Mouse (Mus musculus) urinary bladder, postnatal 14 days (tissue): ENCODE measurements around the gene Igf2r.

Experiments
- DNase-seq: peaks from one replicate; pipeline ENCODE4 v3.0.0; 2021; ENCODE audit warnings: low spot score

Igf2r gene

GRCm38 (mm10) chr17:12750591-12751170, 18.8 kb downstream of the Igf2r start:
- no peak for DNase-seq

GRCm38 (mm10) chr17:12749421-12750367, 19.8 kb downstream of the Igf2r start:
- peak; percentile 41 for DNase-seq

GRCm38 (mm10) chr17:12745761-12746160, 23.7 kb downstream of the Igf2r start:
- no peak for DNase-seq

GRCm38 (mm10) chr17:12744071-12744470, 25.4 kb downstream of the Igf2r start:
- no peak for DNase-seq

- DNase-seq: no peak
Measured at GRCm38 (mm10) chr17:12742151-12742908, 27.1 kb downstream of the Igf2r start.

GRCm38 (mm10) chr17:12741218-12741968, 28.1 kb downstream of the Igf2r start:
- peak; percentile 70 for DNase-seq

- peak; percentile 48 for DNase-seq
Measured at GRCm38 (mm10) chr17:12740317-12740716, 29.1 kb downstream of the Igf2r start.

GRCm38 (mm10) chr17:12739516-12739915, 29.9 kb downstream of the Igf2r start:
- DNase-seq: no peak

GRCm38 (mm10) chr17:12737934-12738333, 31.5 kb downstream of the Igf2r start:
- peak; percentile 45 for DNase-seq

- no peak for DNase-seq
Measured at GRCm38 (mm10) chr17:12734205-12734857, 35.1 kb downstream of the Igf2r start.

GRCm38 (mm10) chr17:12733128-12733527, 36.3 kb downstream of the Igf2r start:
- no peak for DNase-seq

GRCm38 (mm10) chr17:12728536-12728935, 40.9 kb downstream of the Igf2r start:
- no peak for DNase-seq

- no peak for DNase-seq
Measured at GRCm38 (mm10) chr17:12727748-12728147, 41.7 kb downstream of the Igf2r start.

- DNase-seq: peak; percentile 52
Measured at GRCm38 (mm10) chr17:12725871-12726270, 43.6 kb downstream of the Igf2r start.

- DNase-seq: peak; percentile 60
Measured at GRCm38 (mm10) chr17:12724767-12725744, 44.4 kb downstream of the Igf2r start.

GRCm38 (mm10) chr17:12723986-12724766, 45.3 kb downstream of the Igf2r start:
- peak; percentile 47 for DNase-seq

- DNase-seq: no peak
Measured at GRCm38 (mm10) chr17:12722622-12723021, 46.8 kb downstream of the Igf2r start.

GRCm38 (mm10) chr17:12721118-12721886, 48.2 kb downstream of the Igf2r start:
- DNase-seq: no peak
